Mouse (Mus musculus): ENCODE results near the gene Rab37. TPM values are rescaled to one million over a fixed set of nuclear protein-coding genes. Genes with fewer than 3 reads are reported as not detected.
A peak's percentile ranks its signal among the peaks of the same experiment; 100 is the strongest.

The Rab37 gene
- polyA plus RNA-seq (2016; fragmentation: Nextera tagmentation; extraction: Ambion mirVana), result 0.76 and 0.90 TPM in 2 replicates

GRCm38 (mm10) chr11:115091362-115091901 is at the start of gene Rab37:
Rab37 (plus strand) TSS chr11:115091431.
- DNase-seq (ENCODE audit: extremely low spot score, low spot score), result peak; percentile 23
- WGBS, result 2% methylated on average over 36 of the region's 36 CpGs
- peak within 1 kb of the TSS; percentile 50 for H3K4me3 ChIP-seq
- H3K4me1 ChIP-seq, result peaks cover 17% of the 10 kb centered on the region
- no peaks in the 10 kb centered on the region for H3K36me3 ChIP-seq (replicated peaks)
- peaks cover 35% of the 10 kb centered on the region for H3K27me3 ChIP-seq (ENCODE audit: poor library complexity, severe bottlenecking)
- H3K9me3 ChIP-seq, result peaks cover 5% of the 10 kb centered on the region; the same call in 1 of the 2 replicates
- H3K27ac ChIP-seq, result no peak within 1 kb of the TSS

- WGBS, result 93% methylated on average over 2 of the region's 2 CpGs
- no peaks in the 10 kb centered on the region for H3K9me3 ChIP-seq
- no peak for DNase-seq (ENCODE audit: extremely low spot score, low spot score)
- no peak within 1 kb of the TSS for H3K4me3 ChIP-seq
- no peaks in the 10 kb centered on the region for H3K36me3 ChIP-seq (replicated peaks)
- no peak within 1 kb of the TSS for H3K27ac ChIP-seq
- no peaks in the 10 kb centered on the region for H3K27me3 ChIP-seq (ENCODE audit: poor library complexity, severe bottlenecking)
- H3K4me1 ChIP-seq, result no peaks in the 10 kb centered on the region
These were observed 43.0 kb upstream of the Rab37 start, which contains the start of gene Cd300ld3 for GRCm38 (mm10) chr11:115048259-115048658. Cd300ld3 (minus strand) TSS chr11:115048409.

GRCm38 (mm10) chr11:115049282-115049895 is 41.8 kb upstream of the Rab37 start:
- H3K9me3 ChIP-seq, result no peaks in the 10 kb centered on the region
- H3K27ac ChIP-seq, result no peak overlapping the region
- DNase-seq (ENCODE audit: extremely low spot score, low spot score), result no peak
- H3K27me3 ChIP-seq (ENCODE audit: poor library complexity, severe bottlenecking), result no peaks in the 10 kb centered on the region
- no peaks in the 10 kb centered on the region for H3K4me1 ChIP-seq
- WGBS, result 47% methylated on average over 3 of the region's 3 CpGs
- no peaks in the 10 kb centered on the region for H3K36me3 ChIP-seq (replicated peaks)
- no peak overlapping the region for H3K4me3 ChIP-seq

DNA sequence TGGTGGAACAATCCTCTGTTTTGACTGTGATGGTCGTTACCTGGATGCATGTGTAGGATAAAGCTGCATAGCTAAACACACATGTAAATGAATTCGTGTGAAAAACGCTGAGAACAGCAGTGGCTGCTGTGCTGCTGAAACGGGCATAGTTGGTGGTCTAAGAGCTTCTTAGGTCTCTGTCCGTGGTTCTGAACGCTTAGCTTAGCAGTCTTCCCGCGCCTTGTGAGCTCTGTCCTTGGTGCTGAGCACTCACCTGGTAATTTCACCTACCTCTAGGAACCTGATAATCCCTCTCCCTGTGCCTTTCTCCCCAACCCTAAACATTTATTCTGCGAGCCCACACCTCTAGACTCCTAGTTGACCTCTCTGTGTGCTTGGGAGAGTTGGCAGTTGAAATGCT is 39.0 kb upstream of the Rab37 start:
- DNase-seq (ENCODE audit: extremely low spot score, low spot score), result peak; percentile 39
- Histone ChIP-seq H3K36me3 (replicated peaks) (no peaks in the 10 kb centered on the region), H3K9me3 (no peaks in the 10 kb centered on the region), H3K27me3 (ENCODE audit: poor library complexity, severe bottlenecking) (no peaks in the 10 kb centered on the region), H3K4me1 (no peaks in the 10 kb centered on the region), H3K27ac (no peak overlapping the region), H3K4me3 (no peak overlapping the region)
- 3% methylated on average over 9 of the region's 9 CpGs for WGBS

DNA sequence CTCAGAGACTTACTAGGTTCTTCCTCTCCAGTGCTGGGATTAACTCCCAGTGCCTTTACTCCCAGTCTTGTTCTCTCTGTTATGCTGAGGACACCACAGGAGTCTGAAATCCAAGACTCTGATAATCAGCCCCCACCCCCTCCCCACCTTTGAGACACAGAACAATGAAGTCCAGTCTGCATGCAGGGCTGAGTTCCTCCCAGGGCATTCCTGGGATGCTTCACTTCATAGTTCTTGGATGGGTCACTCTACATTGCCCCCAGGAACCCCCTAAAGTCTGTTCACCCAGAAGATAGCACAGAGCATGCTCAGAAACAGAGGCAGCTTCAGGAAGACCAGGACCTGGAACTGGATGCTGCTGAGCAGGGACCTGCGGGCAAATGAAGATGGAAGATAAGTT is 38.2 kb upstream of the Rab37 start:
- Histone ChIP-seq H3K9me3 (no peaks in the 10 kb centered on the region), H3K4me1 (no peaks in the 10 kb centered on the region), H3K27me3 (ENCODE audit: poor library complexity, severe bottlenecking) (no peaks in the 10 kb centered on the region), H3K27ac (no peak overlapping the region), H3K4me3 (no peak overlapping the region), H3K36me3 (replicated peaks) (no peaks in the 10 kb centered on the region)
- 91% methylated on average over 1 of the region's 1 CpGs for WGBS
- DNase-seq (ENCODE audit: extremely low spot score, low spot score), result no peak

- H3K36me3 ChIP-seq (replicated peaks), result no peaks in the 10 kb centered on the region
- DNase-seq (ENCODE audit: extremely low spot score, low spot score), result no peak
- H3K27ac ChIP-seq, result no peak overlapping the region
- H3K4me3 ChIP-seq, result no peak overlapping the region
- H3K9me3 ChIP-seq, result no peaks in the 10 kb centered on the region
- H3K27me3 ChIP-seq (ENCODE audit: poor library complexity, severe bottlenecking), result no peaks in the 10 kb centered on the region
- H3K4me1 ChIP-seq, result no peaks in the 10 kb centered on the region
These were observed 36.7 kb upstream of the Rab37 start for GRCm38 (mm10) chr11:115054537-115054936.

- no peaks in the 10 kb centered on the region for H3K27me3 ChIP-seq (ENCODE audit: poor library complexity, severe bottlenecking)
- 81% methylated on average over 4 of the region's 4 CpGs for WGBS
- no peak for DNase-seq (ENCODE audit: extremely low spot score, low spot score)
These were observed 32.5 kb upstream of the Rab37 start for GRCm38 (mm10) chr11:115058701-115059100.

GRCm38 (mm10) chr11:115059797-115060196 is 31.4 kb upstream of the Rab37 start:
- WGBS, result 89% methylated on average over 2 of the region's 2 CpGs
- Histone ChIP-seq H3K27ac (no peak overlapping the region), H3K4me3 (no peak overlapping the region), H3K4me1 (peaks cover 8% of the 10 kb centered on the region), H3K27me3 (ENCODE audit: poor library complexity, severe bottlenecking) (no peaks in the 10 kb centered on the region), H3K36me3 (replicated peaks) (no peaks in the 10 kb centered on the region), H3K9me3 (no peaks in the 10 kb centered on the region)
- no peak for DNase-seq (ENCODE audit: extremely low spot score, low spot score)

More at GRCm38 (mm10) chr11:115058701-115059100, 32.5 kb upstream of the Rab37 start:
- Histone ChIP-seq H3K9me3 (no peaks in the 10 kb centered on the region), H3K4me3 (no peak overlapping the region), H3K36me3 (replicated peaks) (no peaks in the 10 kb centered on the region), H3K27ac (no peak overlapping the region), H3K4me1 (peaks cover 8% of the 10 kb centered on the region)

- H3K27ac ChIP-seq, result no peak within 1 kb of the TSS
- H3K27me3 ChIP-seq (ENCODE audit: poor library complexity, severe bottlenecking), result no peaks in the 10 kb centered on the region
- H3K36me3 ChIP-seq (replicated peaks), result no peaks in the 10 kb centered on the region
- peaks cover 8% of the 10 kb centered on the region for H3K4me1 ChIP-seq
- WGBS, result 40% methylated on average over 5 of the region's 5 CpGs
- no peaks in the 10 kb centered on the region for H3K9me3 ChIP-seq
- H3K4me3 ChIP-seq, result no peak within 1 kb of the TSS
- DNase-seq (ENCODE audit: extremely low spot score, low spot score), result no peak
These were observed 29.2 kb upstream of the Rab37 start, which contains the start of gene Cd300e for GRCm38 (mm10) chr11:115062077-115062476. Cd300e (minus strand) TSS chr11:115062177.

DNA sequence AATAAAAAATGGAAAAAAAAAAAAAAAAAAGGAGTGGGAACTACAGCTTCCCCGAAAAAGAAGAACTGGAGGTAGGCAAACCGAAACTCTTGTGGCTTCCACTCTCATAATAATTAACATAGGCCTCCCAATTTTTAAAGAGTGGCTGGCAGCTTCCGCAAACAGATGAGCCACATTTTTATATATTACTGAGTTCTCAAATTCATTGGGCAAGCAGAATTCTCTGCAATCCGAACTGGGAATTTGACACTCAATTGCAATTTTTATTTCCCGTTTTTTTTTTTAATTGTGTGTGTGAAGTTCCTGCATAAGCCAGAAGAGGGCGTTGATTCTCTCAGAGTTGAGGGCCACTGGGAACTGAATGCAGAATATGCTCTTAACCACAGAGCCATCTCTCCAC is 24.5 kb upstream of the Rab37 start:
- no peak for DNase-seq (ENCODE audit: extremely low spot score, low spot score)
- Histone ChIP-seq H3K9me3 (no peaks in the 10 kb centered on the region), H3K4me1 (peaks cover 26% of the 10 kb centered on the region), H3K27ac (no peak overlapping the region), H3K36me3 (replicated peaks) (no peaks in the 10 kb centered on the region), H3K27me3 (ENCODE audit: poor library complexity, severe bottlenecking) (peaks cover 27% of the 10 kb centered on the region), H3K4me3 (no peak overlapping the region)
- 80% methylated on average over 6 of the region's 6 CpGs for WGBS

GRCm38 (mm10) chr11:115071015-115071551 is 20.1 kb upstream of the Rab37 start:
- H3K9me3 ChIP-seq, result no peaks in the 10 kb centered on the region
- H3K4me3 ChIP-seq, result peak overlapping the region; percentile 13; the same call in 1 of the 2 replicates
- H3K27me3 ChIP-seq (ENCODE audit: poor library complexity, severe bottlenecking), result peaks cover 52% of the 10 kb centered on the region
- 10% methylated on average over 9 of the region's 9 CpGs for WGBS
- H3K27ac ChIP-seq, result peak overlapping the region; percentile 73; the same call in 1 of the 2 replicates
- DNase-seq (ENCODE audit: extremely low spot score, low spot score), result peak; percentile 39
- peaks cover 30% of the 10 kb centered on the region for H3K4me1 ChIP-seq
- H3K36me3 ChIP-seq (replicated peaks), result no peaks in the 10 kb centered on the region

- H3K9me3 ChIP-seq, result no peaks in the 10 kb centered on the region
- peaks cover 52% of the 10 kb centered on the region for H3K27me3 ChIP-seq (ENCODE audit: poor library complexity, severe bottlenecking)
- peak overlapping the region; percentile 13; the same call in 1 of the 2 replicates for H3K4me3 ChIP-seq
- DNase-seq (ENCODE audit: extremely low spot score, low spot score), result peak; percentile 26
- no peaks in the 10 kb centered on the region for H3K36me3 ChIP-seq (replicated peaks)
- H3K4me1 ChIP-seq, result peaks cover 30% of the 10 kb centered on the region
- peak overlapping the region; percentile 73 for H3K27ac ChIP-seq
- 29% methylated on average over 14 of the region's 14 CpGs for WGBS
These were observed 19.5 kb upstream of the Rab37 start for GRCm38 (mm10) chr11:115071631-115072294.

- WGBS, result 81% methylated on average over 5 of the region's 5 CpGs
- no peaks in the 10 kb centered on the region for H3K9me3 ChIP-seq
- no peaks in the 10 kb centered on the region for H3K36me3 ChIP-seq (replicated peaks)
- H3K4me1 ChIP-seq, result peaks cover 30% of the 10 kb centered on the region
- H3K4me3 ChIP-seq, result no peak overlapping the region
- H3K27me3 ChIP-seq (ENCODE audit: poor library complexity, severe bottlenecking), result peaks cover 48% of the 10 kb centered on the region
- 0 out of 2 replicates have a peak overlapping the region, but pooled peaks have one; percentile 25 for H3K27ac ChIP-seq
- no peak for DNase-seq (ENCODE audit: extremely low spot score, low spot score)
These were observed 18.2 kb upstream of the Rab37 start for GRCm38 (mm10) chr11:115073002-115073401.

Measured in forebrain, embryonic 10.5 days (tissue).